Mouse (Mus musculus) layer of hippocampus, adult 2 months (tissue): ENCODE measurements around the gene Scarb1. TPM values are rescaled to one million over a fixed set of nuclear protein-coding genes. Genes with fewer than 3 reads are reported as not detected.

Source experiments
- DNase-seq, 2 experiments: peaks; one replicate each; pipeline ENCODE4 v3.0.0; 2022; ENCODE audit warnings: low spot score in 2 of 2
- H3K27ac ChIP-seq: fragments of 200-600 bp; 2 replicates; pipeline ENCODE4 v1.8.1; 2022
- H3K4me3 ChIP-seq: fragments of 200-600 bp; 2 replicates; pipeline ENCODE4 v1.8.1; 2022; ENCODE audit warnings: mild to moderate bottlenecking
- CTCF ChIP-seq: fragments of 200-600 bp; conservative IDR thresholded peaks from 2 replicates; pipeline ENCODE4 v1.8.1; 2022; ENCODE audit warnings: antibody characterized with exemption, mild to moderate bottlenecking, moderate library complexity
- total RNA-seq, 2 experiments: library from RNA; stranded (reverse); gene quantifications; 2 replicates each; pipeline ENCODE4 v1.2.3; 2021

Scarb1 gene
- total RNA-seq, 2 experiments from 2014 or later, result 34.5 to 35.1 TPM

- TF ChIP-seq CTCF, result no peak
- H3K27ac ChIP-seq, result no peak overlapping the region
- DNase-seq, result no peak
- no peak overlapping the region for H3K4me3 ChIP-seq
Measured at GRCm38 (mm10) chr5:125381954-125382672, 41.2 kb upstream of the Scarb1 start.

GRCm38 (mm10) chr5:125378919-125379318, 38.0 kb upstream of the Scarb1 start:
- peak; percentile 63 for TF ChIP-seq CTCF
- no peak overlapping the region for H3K4me3 ChIP-seq
- DNase-seq, result no peak
- no peak overlapping the region for H3K27ac ChIP-seq

DNA sequence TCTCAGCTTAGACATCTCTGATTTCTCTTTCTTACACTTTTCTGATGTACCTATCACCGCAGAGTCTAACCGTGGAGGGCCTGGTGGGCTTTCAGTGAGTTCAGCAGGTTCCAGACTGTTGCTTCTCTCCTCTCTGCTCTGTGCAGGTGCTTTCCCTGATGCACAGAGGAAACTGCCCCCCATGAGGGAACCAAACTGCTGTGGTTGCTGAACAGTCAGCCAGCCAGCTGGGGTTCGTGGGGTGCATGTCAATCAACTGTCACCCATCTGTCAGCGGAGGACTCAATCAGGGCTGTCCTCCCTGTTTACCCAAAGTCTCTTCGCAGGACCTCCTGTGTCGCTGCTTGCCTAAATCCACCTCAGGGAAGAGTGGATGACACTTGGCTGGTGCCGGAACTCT, 36.3 kb upstream of the Scarb1 start:
- Histone ChIP-seq H3K4me3 (no peak overlapping the region), H3K27ac (no peak overlapping the region)
- no peak for TF ChIP-seq CTCF
- no peak for DNase-seq

DNA sequence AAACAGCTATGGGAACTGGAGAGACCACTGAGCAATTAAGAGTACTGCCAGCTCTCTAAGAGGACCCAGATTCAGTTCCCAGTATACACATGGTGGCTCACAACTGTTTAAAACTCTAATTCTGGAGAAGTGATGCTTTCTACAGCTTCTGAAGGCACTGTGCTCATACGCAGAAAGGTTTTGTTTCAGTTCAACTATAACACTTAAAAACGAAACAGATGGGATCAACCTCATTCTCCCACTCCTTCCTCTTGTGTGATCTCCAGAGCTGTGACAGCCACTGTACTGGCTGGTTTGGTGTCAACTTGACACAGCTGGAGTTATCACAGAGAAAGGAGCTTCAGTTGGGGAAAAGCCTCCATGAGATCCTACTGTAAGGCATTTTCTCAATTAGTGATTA, 35.0 kb upstream of the Scarb1 start:
- H3K27ac ChIP-seq, result no peak overlapping the region
- no peak for DNase-seq

GRCm38 (mm10) chr5:125372027-125372426, 31.1 kb upstream of the Scarb1 start:
- DNase-seq, result no peak
- Histone ChIP-seq H3K27ac (no peak overlapping the region), H3K4me3 (no peak overlapping the region)
- no peak for TF ChIP-seq CTCF

More for the DNA sequence above, 35.0 kb upstream of the Scarb1 start:
- no peak for TF ChIP-seq CTCF
- H3K4me3 ChIP-seq, result no peak overlapping the region

DNA sequence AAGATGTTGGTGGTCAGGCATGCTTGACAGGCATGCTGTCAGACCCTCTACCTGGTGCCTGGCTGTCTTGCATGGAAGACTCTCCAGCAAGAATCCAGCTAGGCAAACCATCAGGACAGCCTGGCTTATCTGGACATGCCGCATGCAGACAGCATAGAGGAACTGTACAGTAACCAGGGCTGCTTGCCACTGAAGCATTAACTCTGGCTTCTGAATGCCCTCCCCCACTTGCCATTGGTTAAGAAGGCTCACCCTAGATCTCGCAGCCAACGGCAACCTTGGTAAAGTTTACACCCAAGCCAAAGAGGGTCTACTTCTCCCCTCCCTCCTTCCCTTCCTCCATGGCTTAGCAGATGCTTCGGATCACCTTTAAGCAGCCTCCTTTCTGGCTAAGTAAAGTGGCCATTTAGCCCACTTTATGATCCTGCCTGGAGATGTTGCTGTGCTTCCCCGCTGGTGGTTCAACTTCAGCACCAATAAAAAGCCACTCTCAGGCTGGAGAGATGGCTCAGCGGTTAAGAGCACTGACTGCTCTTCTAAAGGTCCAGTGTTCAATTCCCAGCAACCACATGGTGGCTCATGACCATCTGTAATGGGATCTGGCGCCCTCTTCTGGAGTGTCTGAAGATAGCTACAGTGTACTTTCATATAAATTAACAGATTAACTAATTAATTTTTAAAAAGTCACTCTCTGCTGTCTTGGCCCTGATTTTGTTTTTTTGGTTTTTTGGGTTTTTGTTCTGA, 30.2 kb upstream of the Scarb1 start:
- Histone ChIP-seq H3K27ac (no peak overlapping the region), H3K4me3 (no peak overlapping the region)
- TF ChIP-seq CTCF, result peak; percentile 65
- DNase-seq, result no peak

DNA sequence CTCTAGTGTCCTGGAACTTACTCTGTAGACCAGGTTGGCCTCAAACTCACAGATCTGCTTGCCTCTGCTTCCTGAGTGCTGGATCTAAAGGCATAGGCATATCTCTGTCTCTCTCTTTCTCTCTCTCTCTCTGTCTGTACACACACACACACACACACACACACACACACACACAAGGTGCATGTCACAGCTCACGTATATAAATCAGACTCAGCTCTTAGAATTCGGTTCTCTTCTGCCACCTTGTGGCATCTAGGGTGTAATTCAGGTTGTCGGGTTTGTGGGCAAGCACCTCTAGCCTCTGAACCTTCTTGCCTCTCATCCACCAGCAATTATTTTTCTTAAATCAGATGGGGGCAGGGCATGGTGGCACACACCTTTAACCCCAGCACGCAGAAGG, 27.7 kb upstream of the Scarb1 start:
- Histone ChIP-seq H3K4me3 (no peak overlapping the region), H3K27ac (no peak overlapping the region)
- peak; percentile 79 for TF ChIP-seq CTCF
- peak; percentile 60 to 73 for DNase-seq

- no peak overlapping the region for H3K4me3 ChIP-seq
- no peak for TF ChIP-seq CTCF
- DNase-seq, result no peak
- no peak overlapping the region for H3K27ac ChIP-seq
Measured at GRCm38 (mm10) chr5:125368156-125368555, 27.3 kb upstream of the Scarb1 start.

DNA sequence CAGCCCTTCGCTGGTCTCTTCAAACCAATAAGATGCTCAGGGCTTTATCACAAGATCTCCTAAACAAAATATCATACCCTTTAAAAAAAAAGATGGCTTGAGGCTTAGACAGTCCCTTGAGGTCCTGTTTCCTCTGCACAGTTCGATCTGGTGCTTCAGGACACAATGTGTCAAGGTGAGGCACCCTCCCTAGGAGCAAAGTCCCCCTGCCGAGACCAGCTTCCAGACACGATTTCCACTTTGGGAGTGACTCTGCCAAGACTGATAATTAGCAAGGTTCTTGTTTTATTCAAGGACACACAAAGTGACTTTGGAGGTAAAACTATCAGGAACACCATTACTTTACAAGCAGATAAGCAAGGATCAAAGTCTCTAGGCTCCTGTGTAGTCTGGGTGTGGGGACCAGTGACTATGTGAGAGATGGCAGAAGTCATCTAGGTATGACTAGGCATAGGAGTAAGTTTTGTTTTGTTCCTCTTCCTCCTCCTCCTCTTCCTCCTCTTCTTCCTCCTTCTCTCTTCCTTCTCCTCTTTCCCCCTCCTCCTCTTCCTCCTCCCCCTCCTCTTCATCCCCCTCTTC, 24.0 kb upstream of the Scarb1 start:
- Histone ChIP-seq H3K27ac (no peak overlapping the region), H3K4me3 (no peak overlapping the region)
- no peak for TF ChIP-seq CTCF
- DNase-seq, result no peak

DNA sequence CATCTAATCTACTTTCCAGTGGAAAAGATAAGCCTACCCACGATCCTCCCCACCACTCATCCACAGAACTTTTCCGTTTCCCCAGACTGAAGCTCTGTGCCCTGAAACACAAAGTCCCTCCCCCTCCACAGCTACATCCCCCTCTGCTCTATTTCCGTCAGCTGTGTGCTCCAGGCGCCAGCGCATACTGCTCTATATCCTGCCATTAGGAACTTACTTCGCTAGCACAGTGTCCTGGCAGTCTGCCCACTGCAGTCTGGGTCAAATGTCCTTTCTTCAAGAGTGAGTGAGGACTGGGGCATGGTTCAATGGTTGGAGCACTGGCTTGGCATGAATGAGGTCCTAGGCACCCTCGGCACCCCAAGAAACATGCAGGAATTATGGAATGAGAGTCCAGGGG, 23.0 kb upstream of the Scarb1 start:
- no peak for DNase-seq
- H3K27ac ChIP-seq, result no peak overlapping the region

GRCm38 (mm10) chr5:125360981-125361510, 20.2 kb upstream of the Scarb1 start:
- H3K4me3 ChIP-seq, result peak overlapping the region; percentile 20
- DNase-seq, result no peak
- no peak for TF ChIP-seq CTCF
- no peak overlapping the region for H3K27ac ChIP-seq

More for the DNA sequence above, 23.0 kb upstream of the Scarb1 start:
- no peak for TF ChIP-seq CTCF
- H3K4me3 ChIP-seq, result no peak overlapping the region

- Histone ChIP-seq H3K27ac (no peak overlapping the region), H3K4me3 (peak overlapping the region; percentile 20)
- peak in 1 of 2 experiments; percentile 43 for DNase-seq
- TF ChIP-seq CTCF, result no peak
Measured at GRCm38 (mm10) chr5:125360566-125360965, 19.7 kb upstream of the Scarb1 start.

GRCm38 (mm10) chr5:125358270-125358608, 17.3 kb upstream of the Scarb1 start:
- DNase-seq, result no peak
- TF ChIP-seq CTCF, result no peak; the same call in 1 of the 2 replicates
- no peak overlapping the region for H3K27ac ChIP-seq
- H3K4me3 ChIP-seq, result no peak overlapping the region
